Mouse (Mus musculus) MEL (cell line): Measurements from ENCODE around the gene Scube3. TPM values are rescaled to one million over a fixed set of nuclear protein-coding genes. Genes with fewer than 3 reads are reported as not detected.

Experiments
- DNase-seq: peaks from one replicate; pipeline ENCODE4 v3.0.0; 2011; ENCODE audit warnings: low read depth, low spot score
- H3K27ac ChIP-seq: 2 replicates; pipeline ENCODE4 v1.5.1; 2012; ENCODE audit warnings: low read depth, mild to moderate bottlenecking, control low read depth, low read length, moderate library complexity; ENCODE audit not compliant: control insufficient read depth
- H3K27me3 ChIP-seq, 2 experiments: fragments of 150-350 bp in 1 of 2; sonication (generic) in 1 of 2; 2 replicates each; pipeline ENCODE4 v1.6.1; 2012; ENCODE audit warnings: low read length in 2 of 2, mild to moderate bottlenecking in 2 of 2, improper control_type of control experiment in 1 of 2, moderate library complexity in 1 of 2; ENCODE audit not compliant: insufficient read depth in 2 of 2, control insufficient read depth in 1 of 2
- H3K36me3 ChIP-seq, 2 experiments: 2 replicates each; pipeline ENCODE4 v1.6.1; 2012 to 2014; ENCODE audit warnings: low read length in 2 of 2, improper control_type of control experiment in 1 of 2, inconsistent platforms in 1 of 2, mild to moderate bottlenecking in 1 of 2; ENCODE audit not compliant: insufficient read depth in 2 of 2, control insufficient read depth in 1 of 2
- H3K4me1 ChIP-seq, 2 experiments: fragments of 150-350 bp in 1 of 2; sonication (generic) in 1 of 2; 2 replicates each; pipeline ENCODE4 v1.6.1; 2012; ENCODE audit warnings: low read length in 2 of 2, improper control_type of control experiment in 1 of 2, mild to moderate bottlenecking in 1 of 2; ENCODE audit not compliant: insufficient read depth in 2 of 2, control insufficient read depth in 1 of 2
- H3K4me3 ChIP-seq, 2 experiments: fragments of 150-350 bp in 1 of 2; sonication (generic) in 1 of 2; 2 replicates each; pipeline ENCODE4 v1.5.1; 2012; ENCODE audit warnings: low read depth in 2 of 2, low read length in 2 of 2, mild to moderate bottlenecking in 2 of 2, moderate library complexity in 2 of 2, control low read depth in 1 of 2, improper control_type of control experiment in 1 of 2; ENCODE audit not compliant: control insufficient read depth in 1 of 2, insufficient read depth in 1 of 2
- H3K79me2 ChIP-seq: 2 replicates; pipeline ENCODE4 v1.6.1; 2012; ENCODE audit warnings: mild to moderate bottlenecking, low read length, moderate library complexity; ENCODE audit not compliant: control insufficient read depth, poor library complexity, insufficient read depth
- H3K9ac ChIP-seq: 2 replicates; pipeline ENCODE4 v1.6.1; 2012; ENCODE audit warnings: low read depth, mild to moderate bottlenecking, control low read depth, low read length, moderate library complexity; ENCODE audit not compliant: control insufficient read depth, poor library complexity, severe bottlenecking
- H3K9me3 ChIP-seq: fragments of 150-350 bp; sonication (generic); replicated peaks from 2 replicates; pipeline ENCODE4 v1.6.1; 2012; ENCODE audit warnings: mild to moderate bottlenecking, low read length, improper control_type of control experiment, moderate library complexity; ENCODE audit not compliant: insufficient read depth
- BHLHE40 ChIP-seq: IDR thresholded peaks from 2 replicates; pipeline ENCODE4 v1.6.1; 2012; ENCODE audit warnings: low read depth, mild to moderate bottlenecking, inconsistent platforms, low read length, improper control_type of control experiment, borderline replicate concordance
- CHD2 ChIP-seq: IDR thresholded peaks from 2 replicates; pipeline ENCODE4 v1.6.1; 2011; ENCODE audit warnings: low read length, improper control_type of control experiment
- CTCF ChIP-seq, 3 experiments: IDR thresholded peaks in 2 of 3; conservative IDR thresholded peaks in 1 of 3; 2 replicates each; pipeline ENCODE4 v1.5.1; 2011 to 2012; ENCODE audit warnings: low read length in 3 of 3, low read depth in 2 of 3, mild to moderate bottlenecking in 2 of 3, improper control_type of control experiment in 1 of 3, inconsistent platforms in 1 of 3, mixed read lengths in 1 of 3, moderate library complexity in 1 of 3; ENCODE audit not compliant: control insufficient read depth in 1 of 3, insufficient read depth in 1 of 3, poor library complexity in 1 of 3, severe bottlenecking in 1 of 3
- E2F4 ChIP-seq: IDR thresholded peaks from 2 replicates; pipeline ENCODE4 v1.6.1; 2011; ENCODE audit warnings: low read depth, low read length, improper control_type of control experiment, borderline replicate concordance
- ELF1 ChIP-seq: IDR thresholded peaks from 2 replicates; pipeline ENCODE4 v1.6.1; 2014; ENCODE audit warnings: low read depth, mild to moderate bottlenecking, inconsistent platforms, low read length, improper control_type of control experiment, moderate library complexity
- EP300 ChIP-seq, 2 experiments: IDR thresholded peaks; 2 replicates each; pipeline ENCODE4 v1.6.1; 2011; ENCODE audit warnings: improper control_type of control experiment in 2 of 2, low read length in 2 of 2, low read depth in 1 of 2, mild to moderate bottlenecking in 1 of 2
- ETS1 ChIP-seq: IDR thresholded peaks from 2 replicates; pipeline ENCODE4 v1.6.1; 2012; ENCODE audit warnings: low read depth, mild to moderate bottlenecking, inconsistent platforms, low read length, improper control_type of control experiment, moderate library complexity
- GABPA ChIP-seq: IDR thresholded peaks from 2 replicates; pipeline ENCODE4 v1.6.1; 2012; ENCODE audit warnings: low read depth, mild to moderate bottlenecking, inconsistent platforms, low read length, improper control_type of control experiment, moderate library complexity
- GATA1 ChIP-seq: IDR thresholded peaks from 2 replicates; pipeline ENCODE4 v1.6.1; 2011; ENCODE audit warnings: low read depth, low read length, improper control_type of control experiment
- HCFC1 ChIP-seq: IDR thresholded peaks from 2 replicates; pipeline ENCODE4 v1.6.1; 2012; ENCODE audit warnings: low read depth, mild to moderate bottlenecking, inconsistent platforms, low read length, improper control_type of control experiment, moderate library complexity
- JUND ChIP-seq: IDR thresholded peaks from 2 replicates; pipeline ENCODE4 v1.6.1; 2011; ENCODE audit warnings: low read depth, mild to moderate bottlenecking, improper control_type of control experiment, low read length
- KAT2A ChIP-seq: conservative IDR thresholded peaks from 2 replicates; pipeline ENCODE4 v1.6.1; 2012; ENCODE audit warnings: low read depth, low read length, improper control_type of control experiment, inconsistent platforms
- MAX ChIP-seq: IDR thresholded peaks from 2 replicates; pipeline ENCODE4 v1.6.1; 2011; ENCODE audit warnings: low read length, improper control_type of control experiment
- MAZ ChIP-seq: IDR thresholded peaks from 2 replicates; pipeline ENCODE4 v1.6.1; 2012; ENCODE audit warnings: low read depth, mild to moderate bottlenecking, inconsistent platforms, low read length, improper control_type of control experiment
- MEF2A ChIP-seq: IDR thresholded peaks from 2 replicates; pipeline ENCODE4 v1.6.1; 2014; ENCODE audit warnings: low read depth, mild to moderate bottlenecking, inconsistent platforms, low read length, improper control_type of control experiment; ENCODE audit not compliant: poor library complexity, insufficient replicate concordance, severe bottlenecking; ENCODE audit errors: extremely low read depth
- MXI1 ChIP-seq: IDR thresholded peaks from 2 replicates; pipeline ENCODE4 v1.6.1; 2011; ENCODE audit warnings: mild to moderate bottlenecking, low read depth, low read length, improper control_type of control experiment
- MYB ChIP-seq: IDR thresholded peaks from 2 replicates; pipeline ENCODE4 v1.6.1; 2011; ENCODE audit warnings: mild to moderate bottlenecking, low read depth, low read length, improper control_type of control experiment
- MYC ChIP-seq: IDR thresholded peaks from 2 replicates; pipeline ENCODE4 v1.6.1; 2011; ENCODE audit warnings: low read depth, mild to moderate bottlenecking, low read length, improper control_type of control experiment, moderate library complexity
- NRF1 ChIP-seq: IDR thresholded peaks from 2 replicates; pipeline ENCODE4 v1.6.1; 2014; ENCODE audit warnings: low read depth, mild to moderate bottlenecking, inconsistent platforms, low read length, improper control_type of control experiment, moderate library complexity; ENCODE audit not compliant: poor library complexity, insufficient read depth, severe bottlenecking
- POLR2A ChIP-seq, 2 experiments: IDR thresholded peaks; 2 replicates each; pipeline ENCODE4 v1.6.1; 2011 to 2012; ENCODE audit warnings: low read length in 2 of 2, mild to moderate bottlenecking in 2 of 2, control low read depth in 1 of 2, improper control_type of control experiment in 1 of 2, low read depth in 1 of 2, moderate library complexity in 1 of 2; ENCODE audit not compliant: control insufficient read depth in 1 of 2, insufficient read depth in 1 of 2, poor library complexity in 1 of 2
- POLR2AphosphoS5 ChIP-seq: IDR thresholded peaks from 2 replicates; pipeline ENCODE4 v1.6.1; 2012; ENCODE audit warnings: low read depth, borderline replicate concordance, mild to moderate bottlenecking, inconsistent platforms, low read length, moderate library complexity, mixed read lengths
- RAD21 ChIP-seq: IDR thresholded peaks from 2 replicates; pipeline ENCODE4 v1.6.1; 2011; ENCODE audit warnings: mild to moderate bottlenecking, low read depth, low read length, improper control_type of control experiment
- RCOR1 ChIP-seq: IDR thresholded peaks from 2 replicates; pipeline ENCODE4 v1.6.1; 2012; ENCODE audit warnings: low read depth, mild to moderate bottlenecking, inconsistent platforms, low read length, improper control_type of control experiment
- SIN3A ChIP-seq: IDR thresholded peaks from 2 replicates; pipeline ENCODE4 v1.6.1; 2012; ENCODE audit warnings: low read length, improper control_type of control experiment, inconsistent platforms
- SMC3 ChIP-seq: IDR thresholded peaks from 2 replicates; pipeline ENCODE4 v1.6.1; 2011; ENCODE audit warnings: low read depth, low read length, improper control_type of control experiment
- TAL1 ChIP-seq: IDR thresholded peaks from 2 replicates; pipeline ENCODE4 v1.6.1; 2012; ENCODE audit warnings: mild to moderate bottlenecking, inconsistent platforms, low read length, moderate library complexity, mixed read lengths
- TBP ChIP-seq: IDR thresholded peaks from 2 replicates; pipeline ENCODE4 v1.8.0; 2011; ENCODE audit warnings: low read depth, low read length, improper control_type of control experiment
- TCF12 ChIP-seq: IDR thresholded peaks from 2 replicates; pipeline ENCODE4 v1.6.1; 2014; ENCODE audit warnings: low read depth, mild to moderate bottlenecking, inconsistent platforms, low read length, improper control_type of control experiment, moderate library complexity
- USF1 ChIP-seq: IDR thresholded peaks from 2 replicates; pipeline ENCODE4 v1.6.1; 2014; ENCODE audit warnings: low read depth, mild to moderate bottlenecking, inconsistent platforms, low read length, improper control_type of control experiment, moderate library complexity
- USF2 ChIP-seq, 2 experiments: IDR thresholded peaks; 2 replicates each; pipeline ENCODE4 v1.6.1; 2011 to 2012; ENCODE audit warnings: improper control_type of control experiment in 2 of 2, low read length in 2 of 2, borderline replicate concordance in 1 of 2, inconsistent platforms in 1 of 2, low read depth in 1 of 2, mild to moderate bottlenecking in 1 of 2; ENCODE audit not compliant: insufficient read depth in 1 of 2
- ZC3H11A ChIP-seq: IDR thresholded peaks from 2 replicates; pipeline ENCODE4 v1.6.1; 2012; ENCODE audit warnings: low read depth, mild to moderate bottlenecking, inconsistent platforms, low read length, improper control_type of control experiment
- ZKSCAN1 ChIP-seq: IDR thresholded peaks from 2 replicates; pipeline ENCODE4 v1.6.1; 2012; ENCODE audit warnings: low read depth, mild to moderate bottlenecking, inconsistent platforms, low read length, improper control_type of control experiment, moderate library complexity
- ZMIZ1 ChIP-seq: IDR thresholded peaks from 2 replicates; pipeline ENCODE4 v1.6.1; 2012; ENCODE audit warnings: low read depth, mild to moderate bottlenecking, inconsistent platforms, low read length, improper control_type of control experiment, moderate library complexity
- ZNF384 ChIP-seq: IDR thresholded peaks from 2 replicates; pipeline ENCODE4 v1.6.1; 2012; ENCODE audit warnings: low read depth, mild to moderate bottlenecking, inconsistent platforms, low read length, improper control_type of control experiment
- polyA plus RNA-seq, 2 experiments: library from polyadenylated mRNA; stranded (reverse) in 1 of 2; unstranded in 1 of 2; fragments of >175 nt in 1 of 2; fragments of >200 nt in 1 of 2; gene quantifications; 2 replicates each; pipeline versions ENCODE4 v1.2.1 to v1.2.4; 2012; ENCODE audit warnings: low replicate concordance in 2 of 2, low read depth in 1 of 2; ENCODE audit not compliant: insufficient read length in 2 of 2, insufficient read depth in 1 of 2, missing spikeins in 1 of 2
- total RNA-seq: library from RNA; depleted of rRNA; stranded (reverse); fragments of 300-350 nt; gene quantifications from 2 replicates; pipeline ENCODE4 v1.2.3, GENCODE M21; 2012

The Scube3 gene
- total and polyA plus RNA-seq, 3 experiments: 0.03 to 0.04 TPM; not detected in 1

DNA sequence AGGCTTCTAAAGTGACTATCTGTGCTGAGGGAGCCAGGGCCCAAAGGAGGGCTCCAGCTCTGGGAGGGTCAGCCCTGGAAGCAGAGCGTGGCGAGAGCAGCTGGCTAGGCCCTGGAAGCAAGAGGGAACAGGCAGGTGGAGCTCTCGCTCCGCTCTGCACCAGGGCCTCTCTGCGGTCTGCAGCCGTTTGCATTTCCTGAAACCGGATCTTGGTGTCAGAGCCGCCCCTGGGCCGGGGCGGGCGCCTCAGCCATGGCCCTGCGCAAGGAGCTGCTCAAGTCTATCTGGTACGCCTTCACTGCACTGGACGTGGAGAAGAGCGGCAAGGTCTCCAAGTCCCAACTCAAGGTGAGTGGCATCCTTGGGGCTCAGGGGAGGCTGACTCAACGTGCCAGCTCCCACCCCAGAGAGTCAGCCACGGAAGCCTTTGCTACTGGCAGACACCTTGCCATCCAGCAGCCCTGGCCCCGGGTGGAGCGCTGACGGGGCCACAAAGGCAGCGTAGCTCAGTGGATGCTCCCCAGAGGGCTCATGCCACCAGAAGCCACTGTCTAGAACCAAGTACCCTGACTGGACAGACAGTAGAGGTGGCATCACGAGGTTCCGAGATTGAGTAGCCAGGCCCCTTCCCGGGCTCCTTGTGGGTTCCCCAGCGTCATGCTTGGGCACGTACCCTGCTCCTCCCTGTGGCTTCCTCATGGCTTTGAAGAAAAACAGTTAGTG lies 65.8 kb downstream of the Scube3 start, which contains the start of gene Def6 (continued):
- TF ChIP-seq EP300 (IDR thresholded peaks at IDR 0.05; ENCODE audit: low read depth in 1 of 2, low read length in 2 of 2) (peak; percentile 61 to 84; a peak in 3 of 4 replicates), ZMIZ1 (peak; percentile 81), SIN3A (peak; percentile 90), MXI1 (peak; percentile 86)

DNA sequence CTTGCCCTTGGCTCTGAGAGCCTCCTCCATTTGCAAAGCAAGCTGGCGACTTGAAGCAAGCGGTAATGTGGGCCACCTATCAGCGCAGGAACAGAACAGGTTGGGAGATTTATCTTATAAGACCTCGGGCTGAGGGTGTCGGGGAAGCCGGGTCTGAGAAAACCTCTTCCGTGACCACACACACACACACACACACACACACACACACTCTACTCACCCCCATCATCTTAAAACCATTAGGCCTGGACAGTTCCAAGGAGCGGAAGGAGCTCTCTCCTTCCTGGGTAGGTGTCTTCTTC lies 66.3 kb downstream of the Scube3 start:
- peaks cover 37% of the 10 kb centered on the region for H3K79me2 ChIP-seq
- H3K9me3 ChIP-seq: no peaks in the 10 kb centered on the region
- peaks cover 0 to 24% of the 10 kb centered on the region in 2 experiments; a peak in 2 of 4 replicates for H3K36me3 ChIP-seq
- H3K27ac ChIP-seq: peak overlapping the region; percentile 96
- peaks cover 9 to 34% of the 10 kb centered on the region in 2 experiments for H3K4me1 ChIP-seq
- H3K27me3 ChIP-seq: no peaks in the 10 kb centered on the region
- peak overlapping the region; percentile 85 for H3K9ac ChIP-seq
- peak overlapping the region; percentile 78 to 79 for H3K4me3 ChIP-seq
- no peak for DNase-seq
- TF ChIP-seq CTCF (IDR thresholded peaks at IDR 0.05 in 2 of 3, conservative IDR thresholded peaks at IDR 0.05 in 1 of 3; ENCODE audit: control insufficient read depth in 1 of 3, insufficient read depth in 1 of 3, low read depth in 2 of 3, low read length in 3 of 3, poor library complexity in 1 of 3, severe bottlenecking in 1 of 3) (no peak), CHD2 (no peak), MYC (no peak), E2F4 (no peak), MAZ (no peak), KAT2A (no peak), ZNF384 (no peak), TBP (no peak), MYB (no peak), USF1 (no peak), MEF2A (no peak), RAD21 (no peak), HCFC1 (no peak), RCOR1 (no peak), SIN3A (no peak), MXI1 (no peak), USF2 (IDR thresholded peaks at IDR 0.05; ENCODE audit: borderline replicate concordance in 1 of 2, insufficient read depth in 1 of 2, low read depth in 1 of 2, low read length in 2 of 2) (no peak), GABPA (no peak), SMC3 (no peak), ZC3H11A (no peak), ETS1 (no peak), TCF12 (peak; percentile 46; the same call in 1 of the 2 replicates), EP300 (IDR thresholded peaks at IDR 0.05; ENCODE audit: low read depth in 1 of 2, low read length in 2 of 2) (peak in 1 of 2 experiments; percentile 51; a peak in 1 of 4 replicates), POLR2AphosphoS5 (no peak), GATA1 (0 out of 2 replicates have a peak, but pooled peaks have one; percentile 32), POLR2A (IDR thresholded peaks at IDR 0.05; ENCODE audit: control insufficient read depth in 1 of 2, insufficient read depth in 1 of 2, low read depth in 1 of 2, low read length in 2 of 2, poor library complexity in 1 of 2) (no peak), ELF1 (peak; percentile 37; the same call in 1 of the 2 replicates), JUND (no peak), MAX (no peak), TAL1 (peak; percentile 52; the same call in 1 of the 2 replicates), NRF1 (no peak), ZKSCAN1 (no peak), ZMIZ1 (no peak), BHLHE40 (0 out of 2 replicates have a peak, but pooled peaks have one; percentile 6)
